In the genomic region with DNA sequence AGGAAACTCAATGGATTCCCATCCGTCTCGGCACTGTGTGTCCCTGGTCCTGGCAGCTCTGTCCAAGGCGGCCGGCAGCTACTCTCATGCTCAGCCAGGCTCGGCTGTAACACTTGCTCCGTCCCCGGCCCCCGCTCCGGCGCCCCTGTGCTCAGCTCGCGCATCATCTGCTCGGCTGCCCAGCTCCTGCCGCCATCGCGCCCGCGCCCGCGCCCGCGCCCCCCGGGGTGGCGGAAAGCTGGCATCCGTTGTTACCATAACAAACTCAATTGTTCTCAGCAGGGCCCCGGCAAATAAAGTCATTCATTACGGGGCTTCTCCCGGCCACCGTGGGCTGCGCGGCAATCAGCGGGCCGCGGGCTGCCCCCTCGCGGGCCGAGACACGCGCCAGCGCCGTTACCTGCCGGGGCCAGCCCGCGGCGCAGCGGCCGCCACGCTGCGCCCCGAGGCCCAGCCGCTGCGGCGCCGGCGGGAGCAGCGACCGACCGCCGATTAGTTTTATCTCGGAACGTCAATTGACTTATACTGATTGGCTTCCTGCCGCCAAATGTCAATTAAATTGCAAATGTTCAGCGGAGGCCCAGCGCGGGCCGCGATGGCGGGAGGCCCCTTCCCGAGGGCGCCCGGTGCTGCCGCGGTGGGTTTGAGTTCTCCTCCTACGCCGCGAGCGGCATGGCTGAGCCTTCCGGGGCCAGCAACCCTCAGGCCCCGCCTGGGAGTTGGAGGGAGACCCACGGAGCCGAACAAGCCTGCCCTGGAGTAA, we compare ENCODE assay signal across 9 mouse cellular contexts. TPM values are rescaled to one million over a fixed set of nuclear protein-coding genes. Genes with fewer than 3 reads are reported as not detected.
A peak's percentile ranks its signal among the peaks of the same experiment; 100 is the strongest.
DNase-seq lines count a peak whose midpoint lies in the region; TF ChIP-seq lines count a peak whose summit lies in the region.
"Had no signal": no experiment of that assay in that cellular context is flagged by ENCODE, and none has a peak within 500 bp of the region (broad histone marks: within the 10 kb centered on the region; RNA-seq: fewer than 3 reads in every experiment).

No protein-coding gene starts in this region.

- H3K9me3 ChIP-seq in limb, embryonic 10.5 days (replicated peaks), result no peaks in the 10 kb centered on the region

- intact Hi-C loops in gastrocnemius, postnatal 36 days (cut with DNase I), result no loop called here

- H3K36me3 ChIP-seq in limb, embryonic 10.5 days, result no peaks in the 10 kb centered on the region

- no peak for TF ChIP-seq POLR2A in olfactory bulb, adult 2 months (IDR thresholded peaks at IDR 0.05; ENCODE audit: insufficient read depth, low read depth, low read length)

- TF ChIP-seq CTCF in olfactory bulb, adult 2 months (IDR thresholded peaks at IDR 0.05; ENCODE audit: insufficient read depth, low read depth, low read length), result no peak

- peak overlapping the region; percentile 67 for H3K4me3 ChIP-seq in limb, embryonic 10.5 days
- peak overlapping the region; percentile 46 for H3K4me3 ChIP-seq in olfactory bulb, adult 2 months (ENCODE audit: insufficient read depth, low read depth, low read length)

- WGBS in limb, embryonic 10.5 days, result 2% methylated on average over 81 of the region's 81 CpGs
- 2% methylated on average over 81 of the region's 81 CpGs for WGBS in olfactory bulb, adult 2 months

- peaks cover 94% of the 10 kb centered on the region for H3K27me3 ChIP-seq in limb, embryonic 10.5 days (ENCODE audit: low read depth, poor library complexity, severe bottlenecking)

- peak overlapping the region; percentile 72 for H3K27ac ChIP-seq in limb, embryonic 10.5 days
- no peak overlapping the region for H3K27ac ChIP-seq in olfactory bulb, adult 2 months (ENCODE audit: insufficient read depth, low read depth, low read length)

- DNase-seq in gastrocnemius, postnatal 10 days, result peak; percentile 18
- DNase-seq in gastrocnemius, postnatal 36 days, result no peak
- DNase-seq in thymus, postnatal 4 days, result peak; percentile 32
- no peak for DNase-seq in thymus, postnatal 36 days
- DNase-seq in frontal cortex, postnatal 36 days (ENCODE audit: low spot score in 2 of 2), result peak; percentile 4 to 12
- peak; percentile 75 for DNase-seq in limb, embryonic 10.5 days (ENCODE audit: low spot score)
- DNase-seq in spleen, postnatal 36 days (ENCODE audit: low spot score in 2 of 2), result no peak

- H3K4me1 ChIP-seq in limb, embryonic 10.5 days, result peaks cover 16% of the 10 kb centered on the region
- peaks cover 3% of the 10 kb centered on the region; the same call in 1 of the 2 replicates for H3K4me1 ChIP-seq in olfactory bulb, adult 2 months (ENCODE audit: control insufficient read depth, insufficient read depth, low read length)

RNA-seq across cellular contexts. Expression of gene Pax5, which starts 46.1 kb away (rescaled TPM):
- total RNA-seq in gastrocnemius, postnatal 10 days (2021), result 1 to 10 TPM in 1 of 2 experiments, under 1 TPM in 1; 0.05 to 1.5 TPM
- total RNA-seq in gastrocnemius, postnatal 36 days (2021), result not detected
- polyA plus RNA-seq in limb, embryonic 10.5 days (2016; fragmentation: Nextera tagmentation; extraction: Ambion mirVana), result 0.05 and 0.35 TPM in 2 replicates
- polyA plus RNA-seq in olfactory bulb, adult 2 months (2012; ENCODE audit: insufficient read depth, insufficient read length, low replicate concordance, missing spikeins), result not detected in 2 replicates
- polyA plus RNA-seq: C2C12 had no signal

Comparison
In these comparisons a context has a peak if more than half of its experiments do, and no peak if none do; other contexts are left out.
1. DNase-seq: peak in gastrocnemius, postnatal 10 days (single experiment), thymus, postnatal 4 days (single experiment), frontal cortex, postnatal 36 days (2 of 2) and limb, embryonic 10.5 days (single experiment); none in gastrocnemius, postnatal 36 days (0 of 2), thymus, postnatal 36 days (0 of 2) and spleen, postnatal 36 days (0 of 2).